Mouse (Mus musculus) urinary bladder, postnatal 25 days (tissue): Measurements from ENCODE around the gene Fam104a.

ENCODE experiments used
- DNase-seq: peaks from one replicate; pipeline ENCODE4 v3.0.0; 2022; ENCODE audit warnings: low spot score

Fam104a gene

DNA sequence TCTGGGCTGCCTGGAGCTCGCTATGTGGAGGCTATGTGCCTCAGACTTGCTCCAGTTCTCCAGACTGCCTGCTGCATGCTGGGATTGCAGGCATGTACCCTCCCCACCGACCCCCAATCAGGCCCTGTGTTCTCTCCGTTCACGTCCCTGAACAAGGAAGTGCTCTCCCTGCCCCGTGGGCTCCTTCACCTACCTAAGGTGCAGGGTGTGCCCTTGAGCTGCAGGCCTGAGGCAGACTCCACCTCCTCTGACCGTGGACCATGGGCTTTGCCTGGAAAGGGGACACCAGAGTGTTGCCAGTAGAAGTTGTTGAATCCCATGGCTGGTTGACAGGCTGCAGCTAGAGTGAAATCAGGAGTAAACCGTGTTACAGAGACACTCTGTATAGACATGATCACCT is 15.7 kb upstream of the Fam104a start:
- no peak for DNase-seq

GRCm38 (mm10) chr11:113698013-113698545 is 14.1 kb upstream of the Fam104a start:
- DNase-seq = no peak

GRCm38 (mm10) chr11:113697571-113697970 is 13.6 kb upstream of the Fam104a start:
- DNase-seq = no peak

DNA sequence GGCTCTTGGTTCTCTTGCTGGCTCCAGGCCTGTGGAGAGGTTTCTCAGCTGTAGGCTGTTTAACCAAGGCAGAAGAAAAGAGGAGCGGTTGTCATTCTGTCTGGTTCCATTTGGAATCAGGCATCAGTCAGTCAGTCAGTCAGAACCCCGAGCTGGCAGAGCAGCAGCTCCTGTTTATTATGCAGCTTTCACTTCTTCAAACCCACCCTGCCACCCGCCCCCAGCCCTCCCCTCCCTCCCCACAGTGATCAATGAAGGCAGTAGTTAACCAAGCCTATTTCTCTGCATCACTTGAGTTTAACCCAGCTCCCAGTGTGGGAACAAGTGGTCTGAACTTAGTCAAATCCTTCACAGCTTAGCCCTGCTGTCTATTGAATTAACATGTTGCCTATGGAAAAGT is 7.9 kb upstream of the Fam104a start:
- DNase-seq = no peak

GRCm38 (mm10) chr11:113691318-113691717 is 7.4 kb upstream of the Fam104a start:
- DNase-seq = no peak

DNA sequence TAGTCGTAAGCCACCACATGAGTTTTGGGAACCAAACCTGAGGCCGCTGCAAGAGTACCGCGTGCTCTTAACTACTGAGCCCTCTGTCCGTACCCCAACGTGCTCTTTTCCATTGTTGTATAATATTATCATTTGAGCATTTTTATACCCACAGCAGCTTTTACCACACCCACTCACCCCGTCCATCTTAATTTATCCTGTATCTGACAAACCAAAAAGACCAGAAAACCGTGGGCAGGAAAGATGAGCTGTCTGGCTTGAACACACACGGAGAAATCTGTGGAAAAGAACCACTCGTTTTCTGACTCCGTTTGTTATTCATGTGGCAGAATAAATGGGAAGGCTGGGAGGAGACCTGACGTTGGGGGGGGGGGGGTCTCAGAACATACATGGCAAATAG is 6.6 kb upstream of the Fam104a start:
- DNase-seq = no peak

DNA sequence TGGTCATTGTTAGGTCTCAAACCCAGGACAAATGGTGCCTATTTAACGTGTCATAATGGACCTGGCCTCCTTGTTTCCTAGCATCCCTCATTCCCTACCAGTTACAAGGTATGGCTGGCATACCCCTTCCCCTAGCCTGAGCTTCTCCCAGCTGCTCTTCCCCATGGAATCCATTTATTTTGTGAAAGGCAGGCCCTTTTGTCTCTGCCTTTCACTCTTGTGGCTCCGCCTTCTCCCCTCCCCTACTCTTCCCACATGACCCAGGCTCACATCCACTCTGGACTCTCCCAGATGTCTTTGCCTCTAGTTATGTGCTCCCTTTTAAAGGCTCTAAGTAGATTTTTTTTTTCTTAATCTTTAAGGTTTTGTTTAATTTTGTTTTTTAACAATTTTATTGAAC is 3.1 kb upstream of the Fam104a start:
- DNase-seq = no peak

DNA sequence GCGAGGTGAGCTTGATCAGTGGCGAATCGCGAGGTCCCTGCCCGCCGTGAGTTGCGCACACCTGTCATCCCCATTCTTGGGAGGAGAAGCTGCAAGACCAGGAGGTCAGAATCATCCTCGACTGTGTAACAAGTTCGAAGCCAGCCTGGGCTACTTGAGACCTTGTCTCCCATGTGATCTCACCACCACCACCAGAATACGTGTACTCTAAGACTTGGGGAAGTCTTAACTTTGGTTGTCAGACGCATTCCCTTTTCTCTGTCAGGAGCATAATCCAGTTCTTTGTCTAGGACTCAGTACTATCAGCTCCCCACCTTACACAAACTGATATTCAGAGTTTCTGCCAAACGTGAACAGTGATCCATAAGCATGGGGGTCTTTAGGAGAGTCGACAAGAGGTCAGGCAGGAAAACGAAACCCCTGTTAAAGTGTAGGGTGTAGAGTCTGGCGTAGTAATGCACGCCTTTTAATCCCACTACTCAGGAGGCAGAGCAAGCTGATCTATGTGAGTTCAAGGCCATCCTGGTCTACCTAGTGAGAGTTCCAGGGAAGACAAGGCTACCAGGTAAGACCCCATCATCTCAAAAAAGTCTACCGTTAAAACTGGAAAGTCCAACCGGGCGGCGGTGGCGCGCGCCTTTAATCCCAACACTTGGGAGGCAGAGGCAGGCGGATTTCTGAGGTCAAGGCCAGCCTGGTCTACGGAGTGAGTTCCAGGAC is 912 bp upstream of the Fam104a start:
- no peak for DNase-seq

GRCm38 (mm10) chr11:113683627-113683956 is 363 bp downstream of the Fam104a start:
- no peak for DNase-seq

DNA sequence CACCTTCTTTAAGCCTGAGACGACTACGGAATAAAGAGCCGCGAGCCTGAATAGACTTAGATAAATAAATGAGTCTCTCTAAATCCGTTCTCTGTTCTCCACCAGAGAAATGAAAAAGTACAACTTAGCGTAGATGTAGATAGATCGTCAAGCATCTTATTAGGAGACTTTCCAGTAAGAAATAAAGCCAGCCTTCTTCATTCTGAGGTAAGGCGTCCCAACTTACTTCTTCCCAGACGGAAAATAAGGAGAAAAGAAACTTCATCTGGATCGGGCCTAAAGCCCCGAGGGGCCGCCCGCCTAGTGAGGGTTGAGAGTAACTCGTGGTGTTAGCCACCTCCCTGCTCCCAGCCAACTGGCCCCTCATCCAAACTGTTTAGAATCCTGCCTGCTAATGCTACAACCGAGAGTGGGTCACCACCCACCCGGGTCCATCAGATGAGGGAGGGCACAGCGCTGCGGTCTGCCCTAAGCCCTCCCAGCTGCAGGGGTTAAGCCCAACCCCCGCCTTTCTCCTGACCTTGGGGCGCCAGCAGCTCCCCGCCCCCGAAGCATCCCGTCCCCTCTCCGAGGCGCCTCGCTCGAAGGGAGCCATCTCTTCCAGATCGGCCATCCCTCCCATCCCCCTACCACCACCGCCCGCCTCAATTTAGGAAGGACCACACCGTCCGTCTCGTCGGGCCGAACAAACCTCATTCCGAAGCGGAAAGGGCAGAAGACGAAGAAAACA is 893 bp downstream of the Fam104a start:
- DNase-seq = peak; percentile 28

- no peak for DNase-seq
Observed at GRCm38 (mm10) chr11:113681979-113682378, 2.0 kb downstream of the Fam104a start.

DNA sequence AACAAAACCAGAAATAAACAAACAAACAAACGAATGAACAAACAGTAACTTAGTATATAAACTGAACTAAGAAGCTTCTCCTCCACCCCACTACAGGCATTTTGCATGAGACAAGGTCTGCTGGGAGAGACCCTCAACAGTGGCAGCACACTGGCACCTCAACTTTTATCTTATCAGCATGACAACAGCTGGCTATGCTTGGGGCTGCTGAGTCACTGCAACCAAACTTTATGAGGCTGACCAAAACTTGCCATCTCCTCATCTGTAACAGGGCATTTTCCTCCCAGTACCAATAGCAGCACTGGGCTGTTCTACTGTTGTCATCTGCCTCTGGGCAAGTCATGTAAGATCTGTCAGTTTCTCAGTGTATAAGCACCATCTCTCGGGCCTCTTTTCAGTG is 3.0 kb downstream of the Fam104a start:
- no peak for DNase-seq

DNA sequence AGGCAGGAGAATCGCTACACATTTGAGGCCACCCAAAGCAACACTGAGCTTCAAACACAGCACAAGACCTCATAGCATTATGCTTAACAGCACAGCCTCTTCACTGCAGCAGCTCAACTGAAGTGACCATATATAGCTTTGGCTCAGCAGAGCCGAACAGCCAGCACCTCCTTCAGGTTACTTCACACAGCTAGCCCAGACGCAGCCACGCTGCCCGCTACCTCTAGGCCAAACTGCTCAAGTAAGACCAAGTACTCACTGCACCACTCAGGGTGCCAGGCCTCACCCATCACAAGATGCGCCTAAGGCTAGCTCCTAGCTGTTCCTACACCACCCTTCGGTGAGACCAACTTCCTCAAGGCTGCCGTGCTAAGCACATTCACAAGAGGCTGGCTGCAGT is 5.6 kb downstream of the Fam104a start:
- no peak for DNase-seq

DNA sequence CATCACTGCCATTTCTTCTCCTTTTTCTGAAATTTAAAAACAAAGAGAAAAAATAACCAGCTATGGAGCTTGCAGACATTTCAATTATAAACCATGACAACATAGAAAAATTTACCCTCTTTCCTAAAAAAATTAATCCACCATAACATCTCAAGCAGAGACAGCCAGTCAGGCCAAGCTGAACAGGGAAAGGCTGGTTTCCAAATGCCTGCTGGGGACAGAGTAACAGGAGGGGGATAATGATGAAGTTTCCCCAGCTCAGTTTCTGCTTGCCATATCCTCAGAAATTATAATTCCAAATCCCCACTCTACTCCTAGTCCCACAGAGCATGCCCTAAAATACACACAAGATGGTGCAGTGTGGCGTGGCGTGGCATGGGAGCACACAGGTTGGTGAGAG is 6.6 kb downstream of the Fam104a start:
- no peak for DNase-seq

- no peak for DNase-seq
Observed at GRCm38 (mm10) chr11:113676847-113677246, 7.1 kb downstream of the Fam104a start.

DNA sequence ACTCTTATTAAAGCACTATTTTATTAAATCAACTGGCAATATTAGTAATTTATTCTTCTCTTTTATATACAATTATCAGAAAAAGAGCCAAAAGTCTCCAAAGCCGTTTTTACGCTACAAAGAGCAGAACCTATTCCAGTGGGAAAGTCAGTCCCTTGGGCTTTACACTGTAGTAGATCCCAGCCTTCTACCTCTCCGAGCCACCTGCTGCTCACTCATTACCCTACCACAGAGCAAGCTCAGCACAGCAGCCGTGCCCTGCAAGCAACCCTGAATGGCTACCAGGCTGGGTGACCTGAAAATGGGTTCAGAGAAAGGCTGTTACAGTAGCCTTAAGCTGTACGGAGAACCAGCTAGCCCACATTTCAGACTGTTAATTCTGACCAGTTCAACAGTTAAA is 9.4 kb downstream of the Fam104a start:
- no peak for DNase-seq

- no peak for DNase-seq
Observed at GRCm38 (mm10) chr11:113673614-113674013, 10.3 kb downstream of the Fam104a start.

DNA sequence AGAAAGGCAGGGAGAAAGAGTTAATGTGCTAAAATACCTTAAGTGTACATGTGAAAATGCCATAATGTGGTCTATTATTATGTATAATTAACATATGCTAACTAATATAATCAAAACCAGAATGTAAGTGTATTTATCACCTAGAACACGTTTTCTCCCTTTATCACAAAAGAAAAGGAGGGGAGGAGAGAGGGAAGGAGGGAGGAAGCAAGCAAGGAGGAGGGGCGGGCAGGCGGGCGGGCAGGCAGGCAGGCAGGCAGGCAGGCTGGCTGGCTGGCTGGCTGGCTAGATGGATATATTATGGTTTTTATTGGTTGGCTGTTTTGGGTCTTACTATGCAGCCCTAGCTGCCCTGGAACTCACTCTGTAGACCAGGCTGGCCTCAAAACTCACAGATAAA is 14.2 kb downstream of the Fam104a start:
- no peak for DNase-seq

GRCm38 (mm10) chr11:113668857-113669256 is 15.1 kb downstream of the Fam104a start:
- DNase-seq = no peak

DNA sequence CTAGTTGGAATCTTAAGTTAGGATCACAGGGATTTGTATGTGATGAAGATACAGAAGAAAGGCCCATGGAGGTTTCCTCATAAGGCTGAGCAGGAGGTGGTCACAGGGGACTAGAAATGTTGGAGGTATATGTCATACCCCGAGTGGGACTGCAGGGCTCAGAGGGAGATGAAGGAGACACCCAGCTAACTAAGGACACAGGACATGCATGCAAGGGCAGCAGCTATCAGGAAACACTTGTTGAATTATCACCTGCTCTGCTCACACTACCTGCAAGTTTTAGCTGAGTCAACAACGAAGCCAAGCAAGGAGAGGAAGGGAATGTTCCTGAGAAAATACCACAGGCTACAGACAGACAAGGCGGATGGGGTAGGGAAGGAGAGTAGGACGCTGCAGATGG is 16.3 kb downstream of the Fam104a start:
- DNase-seq = no peak

- no peak for DNase-seq
Observed at GRCm38 (mm10) chr11:113667122-113667521, 16.8 kb downstream of the Fam104a start.

DNA sequence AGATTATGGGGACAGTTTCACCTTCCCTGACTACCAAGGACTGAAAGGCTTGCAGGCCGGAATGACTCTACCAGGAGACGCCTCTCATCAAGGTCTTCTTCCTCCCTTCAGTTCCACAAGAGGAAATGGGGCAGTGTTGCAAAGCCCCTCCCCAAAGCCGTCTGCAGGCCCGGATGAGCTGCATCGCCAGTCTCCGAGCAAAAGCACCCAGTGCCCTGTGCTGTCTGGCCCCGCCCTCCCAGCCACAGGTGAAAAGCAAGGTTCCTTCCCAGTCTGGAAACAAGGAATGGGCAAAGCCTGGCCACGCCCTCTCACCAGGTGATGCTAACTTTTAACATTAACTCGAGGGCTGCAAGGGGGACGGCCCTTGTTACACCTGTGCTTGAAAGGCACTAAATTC is 17.3 kb downstream of the Fam104a start:
- DNase-seq = no peak

DNA sequence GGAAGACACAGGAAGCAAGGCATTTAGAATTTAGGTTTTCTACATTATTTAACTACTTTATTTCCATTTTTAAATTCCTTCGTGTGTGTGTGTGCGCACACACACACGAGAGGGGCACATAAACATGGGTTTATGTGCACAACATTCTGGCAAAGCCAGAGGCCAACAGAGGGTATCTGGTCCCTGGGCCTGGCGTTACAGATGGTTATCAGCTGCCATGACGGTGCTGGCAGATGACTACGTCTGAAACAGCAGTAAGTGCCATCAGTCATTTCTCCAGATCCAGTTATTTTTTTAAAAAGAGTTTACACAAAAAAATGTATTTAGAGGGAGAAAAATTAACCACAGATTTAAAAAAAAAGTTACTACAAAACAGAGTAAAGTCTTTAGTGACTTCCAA is 17.8 kb downstream of the Fam104a start:
- no peak for DNase-seq

- no peak for DNase-seq
Observed at GRCm38 (mm10) chr11:113664279-113664678, 19.7 kb downstream of the Fam104a start.
